Mouse (Mus musculus): Measurements from ENCODE around the gene Tmem126b.

DNA sequence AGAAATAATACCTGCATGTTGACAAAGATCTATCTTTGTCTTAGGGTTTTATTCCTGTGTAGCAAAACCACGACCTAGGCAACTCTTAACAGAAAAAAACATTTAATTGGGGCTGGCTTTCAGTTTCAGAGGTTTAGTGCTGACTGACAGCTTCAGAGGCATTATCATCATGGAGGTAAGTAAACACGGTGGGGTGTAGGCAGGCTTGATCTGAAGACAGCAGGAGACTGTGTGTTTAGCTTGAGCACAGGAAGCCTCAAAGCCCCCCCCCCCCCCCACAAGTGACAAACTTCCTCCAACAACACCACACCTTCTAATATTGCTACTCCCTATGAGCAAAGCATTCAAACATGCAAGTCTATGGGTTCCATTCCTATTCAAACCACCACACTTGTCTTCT lies 2.3 kb downstream of the Tmem126b start:
- TF ChIP-seq EP300 (IDR thresholded peaks at IDR 0.05), result no peak
- no peak for TF ChIP-seq CTCF (IDR thresholded peaks at IDR 0.05)
